Mouse (Mus musculus) fat pad, adult 2 months (tissue): ENCODE data around the gene Kif27.
"Not testable (repeated sequence)": the region's sequence is repeated elsewhere in the genome, so short reads cannot be mapped to it uniquely, and the experiment has no call there.

Experiments
- DNase-seq: peaks from one replicate; pipeline ENCODE4 v3.0.0-alpha.2; 2011; ENCODE audit warnings: low read depth, low spot score; ENCODE audit errors: extremely low read depth

Gene Kif27

DNA sequence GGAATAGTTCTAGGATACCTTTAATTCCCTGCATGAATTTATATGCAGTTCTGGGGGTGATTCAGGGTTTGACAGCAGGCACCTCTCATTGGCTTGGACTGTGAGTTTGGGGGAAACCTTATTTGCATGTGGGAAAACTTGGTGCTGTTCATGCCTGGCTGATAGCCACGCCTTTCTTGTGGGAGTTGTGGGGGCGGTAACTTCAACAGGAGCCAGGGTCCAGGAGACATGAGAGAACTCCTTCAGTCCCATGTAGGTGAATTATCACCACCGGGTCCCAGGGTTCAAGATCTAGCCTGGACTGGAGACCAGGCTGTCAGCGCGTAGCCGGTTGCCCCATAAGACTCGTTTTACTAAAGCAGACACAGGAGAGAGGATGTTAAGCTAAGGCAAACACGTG is 6.3 kb upstream of the Kif27 start:
- not testable (repeated sequence) for DNase-seq

GRCm38 (mm10) chr13:58364353-58365175 is 5.6 kb upstream of the Kif27 start:
- DNase-seq, result no peak

GRCm38 (mm10) chr13:58359304-58359653 is 357 bp upstream of the Kif27 start:
- no peak for DNase-seq

- no peak for DNase-seq
Observed at GRCm38 (mm10) chr13:58352996-58353395, 5.9 kb downstream of the Kif27 start.

DNA sequence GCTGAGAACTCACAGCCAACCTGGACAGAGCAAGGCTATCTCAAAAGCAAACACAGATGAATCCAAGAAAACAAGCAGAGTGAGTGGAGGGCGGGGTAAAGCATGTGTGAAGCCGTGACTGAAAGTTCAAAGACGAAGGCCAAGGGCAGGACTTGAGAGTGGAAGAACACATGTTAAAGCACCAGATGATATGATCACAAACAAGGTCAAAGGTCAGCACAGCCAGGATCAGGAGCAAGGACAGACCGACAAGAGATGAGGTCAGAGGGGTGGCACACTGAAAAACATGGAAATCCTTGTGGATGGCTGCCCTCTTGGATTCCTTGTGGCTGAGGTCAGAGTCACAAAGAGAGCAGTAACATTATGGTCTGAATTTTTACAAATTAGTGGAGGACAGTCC is 8.3 kb downstream of the Kif27 start:
- DNase-seq, result no peak

DNA sequence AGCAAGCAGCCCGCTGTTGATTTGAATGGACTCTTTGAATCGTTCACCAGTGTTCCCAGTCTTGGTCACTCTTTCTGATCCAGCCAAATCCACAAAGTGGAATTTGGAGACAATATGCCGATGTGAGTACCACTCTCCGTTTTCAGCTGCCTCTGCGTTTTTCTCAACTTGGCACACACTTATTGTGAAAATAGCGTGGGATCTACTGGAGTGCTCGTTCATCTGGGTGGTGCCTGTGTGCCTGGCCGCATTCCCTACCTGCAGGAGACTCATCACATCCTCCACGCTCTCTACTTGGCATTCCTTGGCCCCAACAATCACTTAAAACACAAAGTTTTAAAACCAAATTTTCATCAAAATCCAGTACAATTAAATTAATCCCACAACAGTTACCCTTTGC is 14.4 kb downstream of the Kif27 start:
- DNase-seq, result no peak

DNA sequence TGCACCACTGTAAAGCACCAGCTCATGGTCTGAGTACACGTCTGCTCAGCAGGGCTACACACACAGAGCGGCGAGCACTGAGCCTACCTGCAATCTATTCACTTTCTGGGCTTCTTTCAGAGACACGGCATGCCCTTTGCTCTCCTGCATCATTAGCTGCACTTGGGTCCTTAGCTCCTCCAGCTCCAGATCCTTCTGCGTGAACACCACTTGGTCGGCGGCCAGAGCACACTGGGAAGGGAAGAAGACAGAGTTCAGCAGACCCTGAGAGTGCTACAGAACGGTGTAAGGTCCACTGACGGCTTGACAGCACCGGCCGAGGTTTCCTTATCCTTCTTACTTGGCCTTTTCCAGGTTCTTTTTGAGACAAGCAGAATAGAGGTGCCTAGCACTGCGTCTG is 21.5 kb downstream of the Kif27 start:
- DNase-seq, result no peak

DNA sequence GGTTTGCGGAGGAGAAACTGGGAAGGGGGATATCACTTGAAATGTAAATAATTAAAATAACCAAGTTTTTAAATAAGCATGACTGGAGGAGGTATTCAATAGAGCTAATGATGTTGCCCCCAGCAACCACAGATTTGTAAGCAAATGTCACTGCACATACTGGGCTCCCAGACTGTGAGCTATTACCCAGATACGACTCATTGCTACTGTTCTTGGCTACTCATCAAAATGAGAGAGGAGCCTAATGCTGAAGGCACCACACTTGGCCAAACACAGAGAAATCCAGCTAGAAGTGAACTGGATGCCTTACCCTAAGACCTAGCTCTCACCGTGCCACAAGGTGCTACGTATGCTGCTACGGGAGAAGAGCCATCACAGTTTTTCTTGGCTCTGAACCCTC is 24.8 kb downstream of the Kif27 start:
- no peak for DNase-seq

GRCm38 (mm10) chr13:58317768-58318167 is 41.2 kb downstream of the Kif27 start:
- no peak for DNase-seq

DNA sequence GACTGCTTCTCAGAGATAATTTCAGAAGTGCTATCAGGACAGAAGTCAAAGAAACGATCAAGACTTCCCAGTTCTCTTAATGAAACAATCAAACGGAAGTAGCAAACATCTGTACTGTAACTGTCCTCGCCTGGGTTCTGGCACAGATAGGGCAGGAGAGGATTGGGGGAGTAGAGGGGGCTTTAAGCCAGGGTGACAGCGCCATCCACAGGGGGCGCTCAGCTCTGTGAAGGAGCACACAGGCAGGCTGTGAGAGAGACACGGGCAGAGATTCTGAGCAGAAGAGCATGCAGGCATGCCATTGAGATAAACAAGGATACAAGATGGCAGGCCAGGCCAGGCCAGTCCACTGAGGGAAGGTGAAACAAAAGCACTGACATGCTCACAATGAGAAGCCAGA is 43.9 kb downstream of the Kif27 start:
- DNase-seq, result no peak

DNA sequence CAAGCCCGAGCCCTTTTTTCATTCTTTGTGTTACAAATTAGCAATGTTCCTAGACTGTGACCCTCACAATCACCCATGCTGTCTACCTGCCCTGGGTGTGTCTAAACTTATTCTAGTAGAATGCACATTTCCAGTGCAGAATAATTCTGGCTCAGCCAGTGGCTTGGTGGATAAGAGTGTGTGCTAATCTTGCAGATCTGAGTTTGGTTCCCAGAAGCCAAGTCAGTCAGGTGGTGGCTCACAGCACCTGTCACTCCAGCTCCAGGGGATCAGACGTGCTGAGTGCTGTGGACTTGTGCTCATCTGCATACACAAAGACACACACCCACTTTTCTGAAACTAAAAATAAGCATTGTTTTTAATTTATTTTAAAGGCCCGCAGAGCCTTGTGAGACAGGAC is 45.2 kb downstream of the Kif27 start:
- no peak for DNase-seq

GRCm38 (mm10) chr13:58311351-58311750 is 47.6 kb downstream of the Kif27 start:
- no peak for DNase-seq

- no peak for DNase-seq
Observed at GRCm38 (mm10) chr13:58309499-58309898, 49.4 kb downstream of the Kif27 start.

DNA sequence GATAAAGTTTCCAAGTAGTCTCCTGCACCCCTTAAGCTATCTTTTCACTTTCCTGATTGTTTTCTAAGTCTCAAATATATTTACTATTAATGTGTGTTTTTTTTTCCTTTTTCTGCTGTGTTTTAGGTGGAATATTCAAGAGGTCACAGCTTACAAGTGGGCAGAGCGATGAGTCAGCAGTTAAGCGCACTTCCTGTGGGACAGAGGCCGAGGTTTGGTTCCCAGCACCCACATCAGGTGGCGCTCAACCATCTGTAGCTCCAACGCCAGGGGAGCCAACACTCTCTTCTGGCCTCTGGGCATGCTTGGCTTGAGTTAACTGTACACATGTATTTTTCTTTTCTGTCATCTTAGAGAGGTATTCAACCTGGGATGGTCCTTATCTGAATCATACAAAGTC is 51.5 kb downstream of the Kif27 start:
- no peak for DNase-seq

DNA sequence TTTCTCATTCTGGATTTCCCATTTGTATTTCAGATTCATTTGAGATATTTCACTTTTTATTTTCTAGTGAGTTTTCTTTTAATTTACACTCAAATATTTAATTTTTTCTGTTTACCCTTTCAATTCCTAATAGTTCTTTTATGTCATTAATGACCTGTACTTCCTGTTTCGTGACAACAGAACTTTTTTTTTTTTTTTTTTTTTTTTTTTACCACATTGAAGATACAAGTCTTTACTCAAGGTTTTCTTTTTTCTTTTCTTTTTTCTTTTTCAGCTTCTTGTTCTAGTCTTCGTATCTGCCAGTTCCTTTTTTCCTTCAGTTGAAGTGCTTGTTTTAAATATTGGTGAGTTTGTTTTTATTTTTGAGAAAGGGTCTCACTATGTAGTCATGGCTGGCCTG is 53.7 kb downstream of the Kif27 start:
- no peak for DNase-seq

GRCm38 (mm10) chr13:58302421-58303145 is 56.3 kb downstream of the Kif27 start:
- no peak for DNase-seq

- DNase-seq, result no peak
Observed at GRCm38 (mm10) chr13:58301961-58302360, 57.0 kb downstream of the Kif27 start.

DNA sequence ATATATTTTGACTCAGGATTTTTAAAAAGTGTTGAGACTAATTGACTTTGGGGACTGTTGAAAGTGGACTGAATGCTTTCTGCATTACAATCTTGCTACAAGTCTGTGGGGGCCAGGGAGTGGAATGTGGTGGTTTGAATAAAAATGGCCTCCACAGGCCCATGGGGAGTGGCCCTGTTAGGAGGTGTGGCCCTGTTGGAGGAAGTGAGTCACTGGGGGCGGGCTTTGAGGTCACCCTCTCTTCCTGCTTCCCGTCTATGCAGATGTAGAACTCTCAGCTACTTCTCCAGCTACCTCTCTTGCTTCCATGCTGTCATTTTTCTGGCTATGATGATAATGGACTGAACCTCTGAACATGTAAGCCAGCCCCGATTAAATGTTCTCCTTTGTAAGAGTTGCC is 60.2 kb downstream of the Kif27 start:
- DNase-seq, result no peak

GRCm38 (mm10) chr13:58295582-58295981 is 63.3 kb downstream of the Kif27 start:
- DNase-seq, result no peak

DNA sequence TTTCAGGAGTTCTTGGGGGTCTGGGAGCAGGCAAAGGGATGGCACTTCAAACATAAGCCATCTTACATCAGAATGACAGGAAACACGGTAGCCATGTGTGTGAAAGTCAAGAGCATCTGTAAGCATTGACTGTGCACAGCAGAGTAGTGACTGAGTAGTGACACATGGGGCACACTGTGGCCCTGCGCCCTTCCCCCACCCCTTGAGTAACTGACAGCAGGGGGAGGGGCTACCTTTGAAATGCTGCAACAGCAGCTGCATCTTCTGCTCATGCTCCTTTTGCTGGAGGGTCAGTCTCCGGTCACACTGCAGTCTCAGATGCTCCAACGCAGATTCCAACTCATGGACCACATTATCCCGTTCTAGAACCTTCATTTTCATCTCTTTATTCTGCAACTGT is 66.1 kb downstream of the Kif27 start:
- no peak for DNase-seq

DNA sequence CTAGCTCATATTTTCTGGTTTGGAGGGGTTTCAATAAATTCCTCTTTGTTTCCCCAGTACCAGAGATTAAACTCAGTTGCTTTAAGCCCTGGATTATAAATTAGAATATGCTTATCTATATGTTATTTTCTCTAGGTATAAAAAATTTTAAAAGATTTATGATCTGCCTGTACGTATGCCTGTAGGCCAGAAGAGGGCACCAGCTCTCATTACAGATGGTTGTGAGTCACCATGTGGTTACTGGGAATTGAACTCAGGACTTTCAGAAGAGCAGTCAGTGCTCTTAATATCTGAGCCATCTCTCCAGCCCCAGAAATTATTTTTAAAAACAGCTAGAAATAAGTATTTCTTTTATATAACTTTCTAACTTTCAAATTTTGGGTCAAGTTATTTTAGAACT is 69.6 kb downstream of the Kif27 start:
- no peak for DNase-seq

DNA sequence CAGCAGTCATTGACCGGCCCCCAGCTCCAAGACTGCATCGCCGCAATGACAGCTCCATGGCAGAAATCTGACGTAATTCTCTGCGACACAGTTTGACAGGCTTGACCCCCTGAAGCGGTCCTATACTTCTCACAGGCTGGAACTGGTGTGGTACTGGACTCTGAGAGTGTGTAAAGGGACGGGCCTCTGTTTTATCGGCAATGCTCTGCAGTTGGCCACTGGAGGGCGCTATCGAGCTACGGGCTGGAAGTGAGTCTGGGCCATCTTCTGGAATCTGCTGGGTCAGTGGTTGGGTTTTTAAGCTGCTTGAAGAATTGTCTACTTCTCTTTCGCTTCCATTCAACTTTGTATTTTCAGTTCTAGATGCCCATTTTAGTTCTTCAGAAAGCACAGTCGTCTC is 71.1 kb downstream of the Kif27 start:
- DNase-seq, result no peak

DNA sequence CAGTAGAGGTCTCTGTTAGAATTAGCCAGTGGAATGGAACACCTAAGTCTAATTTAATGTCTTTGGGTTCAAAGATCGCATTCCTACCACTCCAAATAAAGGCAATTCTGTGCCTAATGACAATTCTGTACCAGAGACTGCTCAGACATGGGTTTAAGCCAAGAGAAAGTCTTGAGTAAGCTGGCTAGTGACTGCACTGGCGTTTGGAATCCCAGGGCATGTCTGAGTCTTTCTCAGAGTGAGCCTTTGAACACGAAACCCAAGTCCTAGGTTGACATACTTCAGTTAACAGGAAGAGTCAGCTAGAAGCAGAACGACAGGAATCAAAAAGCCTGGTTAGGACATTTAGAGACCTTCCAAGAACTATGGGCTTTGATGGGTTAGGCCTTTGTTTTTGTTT is 75.5 kb downstream of the Kif27 start:
- no peak for DNase-seq
